Mouse (Mus musculus): ENCODE results near the gene Grin2c.

- TF ChIP-seq BHLHE40 (IDR thresholded peaks at IDR 0.05; ENCODE audit: borderline replicate concordance, low read depth, low read length), result no peak
- TF ChIP-seq TCF12 (IDR thresholded peaks at IDR 0.05; ENCODE audit: low read depth, low read length), result no peak
- TF ChIP-seq EP300 (IDR thresholded peaks at IDR 0.05; ENCODE audit: low read depth in 1 of 2, low read length in 2 of 2), result no peak
- no peak for TF ChIP-seq GATA1 (IDR thresholded peaks at IDR 0.05; ENCODE audit: low read depth, low read length)
- TF ChIP-seq ZMIZ1 (IDR thresholded peaks at IDR 0.05; ENCODE audit: low read depth, low read length), result no peak
- no peak for TF ChIP-seq E2F4 (IDR thresholded peaks at IDR 0.05; ENCODE audit: borderline replicate concordance, low read depth, low read length)
- no peak for TF ChIP-seq TAL1 (IDR thresholded peaks at IDR 0.05; ENCODE audit: low read length)
- TF ChIP-seq POLR2A (IDR thresholded peaks at IDR 0.05; ENCODE audit: control insufficient read depth in 1 of 2, insufficient read depth in 1 of 2, low read depth in 1 of 2, low read length in 2 of 2, poor library complexity in 1 of 2), result no peak
- no peak for TF ChIP-seq MAZ (IDR thresholded peaks at IDR 0.05; ENCODE audit: low read depth, low read length)
Measured at GRCm38 (mm10) chr11:115271481-115271880, 4.4 kb upstream of the Grin2c start.

Data from MEL (cell line).